Mouse (Mus musculus): ENCODE measurements at regions not wholly inside any gene's neighbourhood (a gene's known extent, or its start where the extent isn't known, plus 50 kb on each side); places are given as distances from the start of the nearest gene placed in this dataset. TPM values are rescaled to one million over a fixed set of nuclear protein-coding genes. Genes with fewer than 3 reads are reported as not detected.

GRCm38 (mm10) chr3:115509658-115510057, 205.2 kb downstream of the S1pr1 start:
- 95% methylated on average over 4 of the region's 4 CpGs for WGBS
- Histone ChIP-seq H3K9me3 (replicated peaks) (no peaks in the 10 kb centered on the region), H3K4me1 (no peaks in the 10 kb centered on the region)

GRCm38 (mm10) chr3:115497420-115497819, 217.5 kb downstream of the S1pr1 start:
- Histone ChIP-seq H3K27me3 (no peaks in the 10 kb centered on the region), H3K9ac (no peak overlapping the region), H3K9me3 (replicated peaks) (no peaks in the 10 kb centered on the region), H3K4me1 (no peaks in the 10 kb centered on the region), H3K36me3 (no peaks in the 10 kb centered on the region), H3K4me2 (replicated peaks) (no peak overlapping the region), H3K27ac (no peak overlapping the region), H3K4me3 (no peak overlapping the region)
- 79% methylated on average over 1 of the region's 1 CpGs for WGBS
- ATAC-seq (ENCODE audit: low FRiP score): no peak

More at GRCm38 (mm10) chr3:115509658-115510057, 205.2 kb downstream of the S1pr1 start:
- H3K4me2 ChIP-seq (replicated peaks): no peak overlapping the region
- no peak for ATAC-seq (ENCODE audit: low FRiP score)
- H3K27me3 ChIP-seq: no peaks in the 10 kb centered on the region
- no peak overlapping the region for H3K4me3 ChIP-seq
- no peak overlapping the region for H3K27ac ChIP-seq
- no peak overlapping the region for H3K9ac ChIP-seq
- H3K36me3 ChIP-seq: no peaks in the 10 kb centered on the region

- Histone ChIP-seq H3K27me3 (no peaks in the 10 kb centered on the region), H3K4me3 (no peak overlapping the region), H3K4me1 (no peaks in the 10 kb centered on the region), H3K27ac (no peak overlapping the region), H3K9me3 (replicated peaks) (no peaks in the 10 kb centered on the region), H3K36me3 (no peaks in the 10 kb centered on the region), H3K9ac (no peak overlapping the region), H3K4me2 (replicated peaks) (no peak overlapping the region)
- 87% methylated on average over 3 of the region's 3 CpGs for WGBS
- no peak for ATAC-seq (ENCODE audit: low FRiP score)
Measured at GRCm38 (mm10) chr3:115496110-115496509, 218.8 kb downstream of the S1pr1 start.

GRCm38 (mm10) chr3:115495692-115496091, 219.2 kb downstream of the S1pr1 start:
- no peaks in the 10 kb centered on the region for H3K4me1 ChIP-seq
- H3K36me3 ChIP-seq: no peaks in the 10 kb centered on the region
- ATAC-seq (ENCODE audit: low FRiP score): no peak
- H3K9me3 ChIP-seq (replicated peaks): no peaks in the 10 kb centered on the region
- no peak overlapping the region for H3K27ac ChIP-seq
- no peak overlapping the region for H3K9ac ChIP-seq
- H3K27me3 ChIP-seq: no peaks in the 10 kb centered on the region
- no peak overlapping the region for H3K4me2 ChIP-seq (replicated peaks)
- H3K4me3 ChIP-seq: no peak overlapping the region

GRCm38 (mm10) chr3:115468980-115469379, 245.9 kb downstream of the S1pr1 start:
- ATAC-seq (ENCODE audit: low FRiP score): no peak
- 84% methylated on average over 4 of the region's 4 CpGs for WGBS
- no peak overlapping the region for H3K9ac ChIP-seq
- no peak overlapping the region for H3K4me3 ChIP-seq
- no peaks in the 10 kb centered on the region for H3K4me1 ChIP-seq
- H3K27ac ChIP-seq: no peak overlapping the region
- H3K36me3 ChIP-seq: no peaks in the 10 kb centered on the region
- H3K9me3 ChIP-seq (replicated peaks): no peaks in the 10 kb centered on the region
- no peak overlapping the region for H3K4me2 ChIP-seq (replicated peaks)
- H3K27me3 ChIP-seq: no peaks in the 10 kb centered on the region

- WGBS: 65% methylated on average over 2 of the region's 2 CpGs
- no peak overlapping the region for H3K4me2 ChIP-seq (replicated peaks)
- peak; percentile 74 for ATAC-seq (ENCODE audit: low FRiP score)
Measured at GRCm38 (mm10) chr3:115467850-115468249, 247.0 kb downstream of the S1pr1 start.

GRCm38 (mm10) chr3:115462623-115463022, 252.2 kb downstream of the S1pr1 start:
- no peak overlapping the region for H3K27ac ChIP-seq
- H3K36me3 ChIP-seq: no peaks in the 10 kb centered on the region
- WGBS: 49% methylated on average over 3 of the region's 3 CpGs
- no peaks in the 10 kb centered on the region for H3K9me3 ChIP-seq (replicated peaks)
- no peak overlapping the region for H3K4me2 ChIP-seq (replicated peaks)
- no peaks in the 10 kb centered on the region for H3K4me1 ChIP-seq
- ATAC-seq (ENCODE audit: low FRiP score): 0 out of 2 replicates have a peak, but pooled peaks have one; percentile 46
- H3K9ac ChIP-seq: no peak overlapping the region
- no peak overlapping the region for H3K4me3 ChIP-seq
- H3K27me3 ChIP-seq: no peaks in the 10 kb centered on the region

More at GRCm38 (mm10) chr3:115467850-115468249, 247.0 kb downstream of the S1pr1 start:
- Histone ChIP-seq H3K9me3 (replicated peaks) (no peaks in the 10 kb centered on the region), H3K27me3 (no peaks in the 10 kb centered on the region), H3K27ac (no peak overlapping the region), H3K4me3 (no peak overlapping the region), H3K4me1 (no peaks in the 10 kb centered on the region), H3K36me3 (no peaks in the 10 kb centered on the region), H3K9ac (no peak overlapping the region)

Small RNAs in the stretch of these regions (microRNA-seq; reads per million reads assigned to microRNA genes)
- not detected for gene Gm25347
